Comparison of ENCODE assay signal across 12 mouse cellular contexts in the genomic region with DNA sequence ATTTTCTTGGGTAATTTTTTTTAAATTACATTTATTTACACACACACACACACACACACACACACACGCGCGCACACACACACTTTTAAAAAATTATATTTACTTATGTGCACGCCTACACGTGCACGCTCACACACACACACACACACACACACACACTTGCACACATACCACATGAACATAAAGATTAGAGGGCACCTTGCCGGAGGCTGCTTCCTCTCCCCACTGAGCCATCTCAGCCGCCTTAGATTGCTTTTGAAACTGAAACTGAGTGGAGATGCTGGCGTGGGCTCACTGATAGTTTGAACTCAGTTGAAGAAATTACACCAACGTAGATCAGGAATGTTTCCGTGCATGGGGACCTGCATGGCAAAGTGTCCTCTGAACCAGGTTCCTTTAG. TPM values are rescaled to one million over a fixed set of nuclear protein-coding genes. Genes with fewer than 3 reads are reported as not detected.
A peak's percentile ranks its signal among the peaks of the same experiment; 100 is the strongest.
DNase-seq lines count a peak whose midpoint lies in the region; ATAC-seq and TF ChIP-seq lines count a peak whose summit lies in the region.
"Had no signal": no experiment of that assay in that cellular context is flagged by ENCODE, and none has a peak within 500 bp of the region (broad histone marks: within the 10 kb centered on the region; RNA-seq: fewer than 3 reads in every experiment).

No protein-coding gene starts in this region.

- H3K9me3 ChIP-seq in heart, postnatal 0 days (replicated peaks; ENCODE audit: control insufficient read depth, low read length), result no peaks in the 10 kb centered on the region
- no peaks in the 10 kb centered on the region for H3K9me3 ChIP-seq in heart, embryonic 11.5 days (replicated peaks; ENCODE audit: control insufficient read depth, low read length)
- no peaks in the 10 kb centered on the region for H3K9me3 ChIP-seq in midbrain, embryonic 14.5 days (ENCODE audit: control insufficient read depth, low read length)
- H3K9me3 ChIP-seq in midbrain, embryonic 10.5 days (replicated peaks), result no peaks in the 10 kb centered on the region
- no peaks in the 10 kb centered on the region for H3K9me3 ChIP-seq in midbrain, embryonic 11.5 days (ENCODE audit: control insufficient read depth, low read length)
- H3K9me3 ChIP-seq: limb, embryonic 15.5 days; midbrain, embryonic 13.5 days had no signal

- no peak overlapping the region for H3K4me3 ChIP-seq in heart, postnatal 0 days (ENCODE audit: low read depth, low read length)
- H3K4me3 ChIP-seq in heart, embryonic 11.5 days (ENCODE audit: low read depth, low read length), result no peak overlapping the region
- no peak overlapping the region for H3K4me3 ChIP-seq in midbrain, embryonic 14.5 days (replicated peaks; ENCODE audit: low read depth, low read length)
- H3K4me3 ChIP-seq in midbrain, embryonic 10.5 days, result no peak overlapping the region
- H3K4me3 ChIP-seq in midbrain, embryonic 11.5 days (ENCODE audit: low read depth, low read length), result no peak overlapping the region
- H3K4me3 ChIP-seq: limb, embryonic 15.5 days; midbrain, embryonic 13.5 days had no signal

- no peaks in the 10 kb centered on the region for H3K27me3 ChIP-seq in heart, postnatal 0 days (ENCODE audit: control insufficient read depth, insufficient read depth, low read length)
- no peaks in the 10 kb centered on the region for H3K27me3 ChIP-seq in heart, embryonic 11.5 days (ENCODE audit: control insufficient read depth, insufficient read depth, low read length)
- H3K27me3 ChIP-seq in midbrain, embryonic 14.5 days (ENCODE audit: control insufficient read depth, insufficient read depth, low read length), result no peaks in the 10 kb centered on the region
- H3K27me3 ChIP-seq in midbrain, embryonic 10.5 days (ENCODE audit: low read depth, poor library complexity, severe bottlenecking), result peaks cover 1% of the 10 kb centered on the region; the same call in 1 of the 2 replicates
- no peaks in the 10 kb centered on the region for H3K27me3 ChIP-seq in midbrain, embryonic 11.5 days (ENCODE audit: control insufficient read depth, insufficient read depth, low read length)
- H3K27me3 ChIP-seq: limb, embryonic 15.5 days; midbrain, embryonic 13.5 days had no signal

- H3K4me1 ChIP-seq in heart, postnatal 0 days (ENCODE audit: control insufficient read depth, insufficient read depth), result peaks cover 8% of the 10 kb centered on the region; the same call in 1 of the 2 replicates
- peaks cover 4% of the 10 kb centered on the region; the same call in 1 of the 2 replicates for H3K4me1 ChIP-seq in heart, embryonic 11.5 days (ENCODE audit: control insufficient read depth, insufficient read depth, low read length)
- peaks cover 15% of the 10 kb centered on the region; the same call in 1 of the 2 replicates for H3K4me1 ChIP-seq in midbrain, embryonic 14.5 days (ENCODE audit: control insufficient read depth, insufficient read depth, low read length)
- H3K4me1 ChIP-seq in midbrain, embryonic 10.5 days, result peaks cover 10% of the 10 kb centered on the region
- peaks cover 8% of the 10 kb centered on the region for H3K4me1 ChIP-seq in midbrain, embryonic 11.5 days (ENCODE audit: control insufficient read depth, insufficient read depth, low read length)

- no peak overlapping the region for H3K9ac ChIP-seq in heart, postnatal 0 days (replicated peaks; ENCODE audit: low read depth, low read length)
- H3K9ac ChIP-seq in heart, embryonic 11.5 days (ENCODE audit: low read depth, low read length), result no peak overlapping the region
- H3K9ac ChIP-seq in midbrain, embryonic 14.5 days (replicated peaks; ENCODE audit: low read length), result no peak overlapping the region
- H3K9ac ChIP-seq in midbrain, embryonic 11.5 days (ENCODE audit: low read length), result no peak overlapping the region
- H3K9ac ChIP-seq: limb, embryonic 15.5 days; liver, postnatal 0 days; midbrain, embryonic 13.5 days had no signal

- no peak for TF ChIP-seq EP300 in heart, postnatal 0 days (IDR thresholded peaks at IDR 0.05; ENCODE audit: low read depth)

- TF ChIP-seq CTCF in heart, postnatal 0 days (IDR thresholded peaks at IDR 0.05; ENCODE audit: low read depth), result no peak

- ATAC-seq in heart, postnatal 0 days (ENCODE audit: insufficient read depth, low read depth), result no peak
- no peak for ATAC-seq in heart, embryonic 11.5 days (replicated peaks; ENCODE audit: insufficient number of reproducible peaks, low FRiP score, low TSS enrichment)
- ATAC-seq in activated CD4-positive, CD25-positive, alpha-beta regulatory T cell, adult 4 months, result peak; percentile 63
- no peak for ATAC-seq in midbrain, embryonic 14.5 days (ENCODE audit: low FRiP score, low TSS enrichment)
- ATAC-seq in midbrain, embryonic 11.5 days (ENCODE audit: low FRiP score), result no peak
- ATAC-seq: liver, postnatal 0 days; midbrain, embryonic 13.5 days had no signal

- WGBS in heart, postnatal 0 days, result 75% methylated on average over 11 of the region's 11 CpGs
- 87% methylated on average over 11 of the region's 11 CpGs for WGBS in heart, embryonic 11.5 days (ENCODE audit: insufficient replicate concordance)
- 96% methylated on average over 11 of the region's 11 CpGs for WGBS in midbrain, embryonic 14.5 days
- WGBS in midbrain, embryonic 10.5 days, result 93% methylated on average over 11 of the region's 11 CpGs
- WGBS in midbrain, embryonic 11.5 days, result 95% methylated on average over 11 of the region's 11 CpGs

- H3K4me2 ChIP-seq in heart, postnatal 0 days (ENCODE audit: low read depth, low read length), result peak overlapping the region; percentile 5; the same call in 1 of the 2 replicates
- H3K4me2 ChIP-seq in heart, embryonic 11.5 days, result no peak overlapping the region
- H3K4me2 ChIP-seq in midbrain, embryonic 14.5 days (ENCODE audit: low read length), result no peak overlapping the region
- no peak overlapping the region for H3K4me2 ChIP-seq in midbrain, embryonic 11.5 days
- H3K4me2 ChIP-seq: limb, embryonic 15.5 days; midbrain, embryonic 13.5 days had no signal

- no peak for DNase-seq in heart, postnatal 0 days (ENCODE audit: low spot score)
- DNase-seq in spleen, postnatal 36 days (ENCODE audit: low spot score in 2 of 2), result peak; percentile 29 to 33
- DNase-seq in thymus, postnatal 4 days, result peak; percentile 45
- no peak for DNase-seq in midbrain, embryonic 14.5 days
- DNase-seq in midbrain, embryonic 10.5 days (ENCODE audit: low spot score), result no peak
- no peak for DNase-seq in midbrain, embryonic 11.5 days (ENCODE audit: low spot score, missing footprints)
- DNase-seq: liver, postnatal 0 days had no signal

- H3K27ac ChIP-seq in heart, postnatal 0 days (ENCODE audit: low read depth), result peak overlapping the region; percentile 43; the same call in 1 of the 2 replicates
- no peak overlapping the region for H3K27ac ChIP-seq in heart, embryonic 11.5 days (ENCODE audit: low read depth, low read length)
- H3K27ac ChIP-seq in midbrain, embryonic 14.5 days (replicated peaks; ENCODE audit: low read depth, low read length), result no peak overlapping the region
- H3K27ac ChIP-seq in midbrain, embryonic 10.5 days (replicated peaks), result no peak overlapping the region
- H3K27ac ChIP-seq in midbrain, embryonic 11.5 days (ENCODE audit: low read depth, low read length), result no peak overlapping the region
- H3K27ac ChIP-seq: kidney, postnatal 0 days; limb, embryonic 15.5 days; midbrain, embryonic 13.5 days had no signal

- H3K36me3 ChIP-seq in heart, postnatal 0 days (replicated peaks; ENCODE audit: control insufficient read depth, insufficient read depth, low read length), result peaks cover 21% of the 10 kb centered on the region; the same call in 1 of the 2 replicates
- no peaks in the 10 kb centered on the region for H3K36me3 ChIP-seq in heart, embryonic 11.5 days (ENCODE audit: control insufficient read depth, insufficient read depth, low read length)
- H3K36me3 ChIP-seq in midbrain, embryonic 14.5 days (ENCODE audit: control insufficient read depth, insufficient read depth, low read length), result peaks cover 60% of the 10 kb centered on the region
- peaks cover 68% of the 10 kb centered on the region for H3K36me3 ChIP-seq in midbrain, embryonic 10.5 days
- H3K36me3 ChIP-seq in midbrain, embryonic 11.5 days (ENCODE audit: control insufficient read depth, insufficient read depth, low read length), result peaks cover 3% of the 10 kb centered on the region; the same call in 1 of the 2 replicates

RNA-seq across cellular contexts. Expression of a gene that starts 4.0 kb away (rescaled TPM):
- 5.8 and 9.7 TPM in 2 replicates for total RNA-seq in heart, postnatal 0 days (2014; rRNA removed; ENCODE audit: low replicate concordance)
- polyA plus RNA-seq in heart, postnatal 0 days (2015; fragmentation: Nextera tagmentation; extraction: Ambion mirVana), result 11.3 and 11.7 TPM in 2 replicates
- 13.1 and 13.3 TPM in 2 replicates for polyA plus RNA-seq in heart, embryonic 11.5 days (2014; fragmentation: Nextera tagmentation; extraction: Ambion mirVana)
- polyA plus RNA-seq in activated CD4-positive, CD25-positive, alpha-beta regulatory T cell, adult 4 months (2017; shearing (Covaris generic)), result 10 to 100 TPM; 35.9 to 36.7 TPM
- 59.9 and 60.3 TPM in 2 replicates for polyA plus RNA-seq in midbrain, embryonic 14.5 days (2014; fragmentation: Nextera tagmentation; extraction: Ambion mirVana)
- 24.9 and 25.3 TPM in 2 replicates for polyA plus RNA-seq in midbrain, embryonic 10.5 days (2016; fragmentation: Nextera tagmentation; extraction: Ambion mirVana)
- 21.0 and 23.2 TPM in 2 replicates for polyA plus RNA-seq in midbrain, embryonic 11.5 days (2014; fragmentation: Nextera tagmentation; extraction: Ambion mirVana)

RNA-seq across cellular contexts. Expression of a gene that starts 37.2 kb away (rescaled TPM):
- total RNA-seq in heart, postnatal 0 days (2014; rRNA removed; ENCODE audit: low replicate concordance), result 0.88 and 3.2 TPM in 2 replicates
- 3.9 and 4.3 TPM in 2 replicates for polyA plus RNA-seq in heart, postnatal 0 days (2015; fragmentation: Nextera tagmentation; extraction: Ambion mirVana)
- 25.6 and 26.2 TPM in 2 replicates for polyA plus RNA-seq in heart, embryonic 11.5 days (2014; fragmentation: Nextera tagmentation; extraction: Ambion mirVana)
- polyA plus RNA-seq in activated CD4-positive, CD25-positive, alpha-beta regulatory T cell, adult 4 months (2017; shearing (Covaris generic)), result 1 to 10 TPM; 4.6 to 5.2 TPM
- polyA plus RNA-seq in midbrain, embryonic 14.5 days (2014; fragmentation: Nextera tagmentation; extraction: Ambion mirVana), result 3.2 and 5.8 TPM in 2 replicates
- polyA plus RNA-seq in midbrain, embryonic 10.5 days (2016; fragmentation: Nextera tagmentation; extraction: Ambion mirVana), result 28.7 and 31.9 TPM in 2 replicates
- 22.0 and 25.2 TPM in 2 replicates for polyA plus RNA-seq in midbrain, embryonic 11.5 days (2014; fragmentation: Nextera tagmentation; extraction: Ambion mirVana)

RNA-seq across cellular contexts. Expression of a gene that starts 39.9 kb away (rescaled TPM):
- total RNA-seq in heart, postnatal 0 days (2014; rRNA removed; ENCODE audit: low replicate concordance), result 3.9 and 16.9 TPM in 2 replicates
- polyA plus RNA-seq in heart, postnatal 0 days (2015; fragmentation: Nextera tagmentation; extraction: Ambion mirVana), result 34.6 and 41.7 TPM in 2 replicates
- polyA plus RNA-seq in heart, embryonic 11.5 days (2014; fragmentation: Nextera tagmentation; extraction: Ambion mirVana), result 50.5 and 51.2 TPM in 2 replicates
- 10 to 100 TPM; 66.3 to 75.6 TPM for polyA plus RNA-seq in activated CD4-positive, CD25-positive, alpha-beta regulatory T cell, adult 4 months (2017; shearing (Covaris generic))
- 101 TPM in 2 replicates for polyA plus RNA-seq in midbrain, embryonic 14.5 days (2014; fragmentation: Nextera tagmentation; extraction: Ambion mirVana)
- 215 and 228 TPM in 2 replicates for polyA plus RNA-seq in midbrain, embryonic 10.5 days (2016; fragmentation: Nextera tagmentation; extraction: Ambion mirVana)
- polyA plus RNA-seq in midbrain, embryonic 11.5 days (2014; fragmentation: Nextera tagmentation; extraction: Ambion mirVana), result 172 and 174 TPM in 2 replicates

RNA-seq across cellular contexts. Expression of a gene that starts 40.0 kb away (rescaled TPM):
- 0.11 TPM in 1 of 2 replicates, not detected in the other for total RNA-seq in heart, postnatal 0 days (2014; rRNA removed; ENCODE audit: low replicate concordance)
- 0.89 and 1.1 TPM in 2 replicates for polyA plus RNA-seq in heart, postnatal 0 days (2015; fragmentation: Nextera tagmentation; extraction: Ambion mirVana)
- polyA plus RNA-seq in heart, embryonic 11.5 days (2014; fragmentation: Nextera tagmentation; extraction: Ambion mirVana), result 0.67 and 0.70 TPM in 2 replicates
- polyA plus RNA-seq in activated CD4-positive, CD25-positive, alpha-beta regulatory T cell, adult 4 months (2017; shearing (Covaris generic)), result under 1 TPM in 1 of 2 experiments, not detected in 1; 0.44 TPM
- 0.79 and 0.89 TPM in 2 replicates for polyA plus RNA-seq in midbrain, embryonic 14.5 days (2014; fragmentation: Nextera tagmentation; extraction: Ambion mirVana)
- 0.89 and 1.1 TPM in 2 replicates for polyA plus RNA-seq in midbrain, embryonic 10.5 days (2016; fragmentation: Nextera tagmentation; extraction: Ambion mirVana)
- 0.76 and 1.7 TPM in 2 replicates for polyA plus RNA-seq in midbrain, embryonic 11.5 days (2014; fragmentation: Nextera tagmentation; extraction: Ambion mirVana)

Comparison
In these comparisons a context has a peak if more than half of its experiments do, and no peak if none do; other contexts are left out.
1. DNase-seq: peak in spleen, postnatal 36 days (2 of 2) and thymus, postnatal 4 days (single experiment); none in heart, postnatal 0 days (single experiment), midbrain, embryonic 14.5 days (single experiment), midbrain, embryonic 10.5 days (single experiment) and midbrain, embryonic 11.5 days (single experiment).